Mouse (Mus musculus): ENCODE measurements at regions not wholly inside any gene's neighbourhood (a gene's known extent, or its start where the extent isn't known, plus 50 kb on each side); places are given as distances from the start of the nearest gene placed in this dataset.

DNA sequence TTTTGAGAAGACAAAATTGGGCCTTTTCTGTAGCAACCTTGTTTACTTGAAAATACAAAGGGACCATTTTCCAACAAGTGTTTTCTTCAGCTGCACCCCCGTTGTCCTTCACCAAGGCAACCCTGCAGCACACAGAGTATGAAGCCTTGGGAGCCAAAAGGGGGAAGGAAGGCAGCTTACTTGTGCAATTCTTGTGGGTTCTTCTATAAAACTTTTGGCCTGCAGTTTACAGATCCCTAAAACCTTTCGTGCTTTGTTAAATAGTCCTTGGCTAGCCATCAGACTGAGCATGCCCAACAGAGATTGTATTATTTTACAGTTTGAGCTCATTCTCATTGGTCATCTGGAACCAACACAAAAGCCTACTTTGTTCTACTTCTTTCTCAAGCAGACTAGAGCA is 140.6 kb upstream of the H2al1a start:
- no peak for DNase-seq (ENCODE audit: low read depth, low spot score)

GRCm38 (mm10) chrX:11170416-11170815 is 128.6 kb upstream of the H2al1a start:
- DNase-seq (ENCODE audit: low read depth, low spot score) = no peak

- no peak for DNase-seq (ENCODE audit: low read depth, low spot score)
These were observed 118.8 kb upstream of the H2al1a start for GRCm38 (mm10) chrX:11180194-11180816.

DNA sequence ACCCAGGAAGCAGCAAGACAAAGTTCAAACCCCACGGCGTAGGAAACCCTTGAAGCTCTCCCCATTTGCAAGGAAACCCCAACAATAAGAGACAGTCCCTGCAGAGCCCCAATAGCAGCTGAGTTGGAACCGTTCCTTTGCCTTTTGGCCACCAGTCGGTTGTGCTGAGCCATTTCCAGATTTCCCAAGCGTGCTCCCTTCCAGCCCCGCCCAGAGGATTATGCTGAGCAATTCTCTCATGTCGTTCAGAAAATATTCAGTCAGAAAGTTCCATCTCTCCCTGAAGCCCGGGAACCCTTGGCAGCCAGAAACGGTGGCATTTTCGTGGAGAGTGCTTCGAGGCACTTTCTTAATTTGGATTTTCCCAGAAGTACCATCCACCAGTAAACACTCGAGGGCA is 117.2 kb upstream of the H2al1a start:
- no peak for DNase-seq (ENCODE audit: low read depth, low spot score)

DNA sequence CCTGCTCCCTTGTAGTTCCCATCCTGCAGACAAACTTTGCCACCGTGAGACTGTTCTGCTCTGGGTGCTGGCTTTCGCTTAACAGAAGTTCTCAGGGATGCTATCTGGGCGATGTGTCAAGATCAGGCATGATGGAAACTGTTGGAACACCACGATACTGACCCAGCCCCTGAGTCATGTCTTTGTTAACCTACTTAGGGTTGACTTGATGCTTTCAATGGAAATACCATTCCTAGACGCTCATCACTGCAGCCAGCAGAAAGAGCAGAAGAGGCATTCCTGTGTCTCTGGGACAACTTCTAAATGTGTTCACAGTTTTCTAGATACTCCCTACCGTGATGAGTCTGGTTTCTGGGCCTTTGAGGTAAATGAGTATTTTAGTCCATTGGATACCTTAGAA is 108.2 kb upstream of the H2al1a start:
- no peak for DNase-seq (ENCODE audit: low read depth, low spot score)

- no peak for DNase-seq (ENCODE audit: low read depth, low spot score)
These were observed 94.9 kb upstream of the H2al1a start for GRCm38 (mm10) chrX:11204135-11204534.

DNA sequence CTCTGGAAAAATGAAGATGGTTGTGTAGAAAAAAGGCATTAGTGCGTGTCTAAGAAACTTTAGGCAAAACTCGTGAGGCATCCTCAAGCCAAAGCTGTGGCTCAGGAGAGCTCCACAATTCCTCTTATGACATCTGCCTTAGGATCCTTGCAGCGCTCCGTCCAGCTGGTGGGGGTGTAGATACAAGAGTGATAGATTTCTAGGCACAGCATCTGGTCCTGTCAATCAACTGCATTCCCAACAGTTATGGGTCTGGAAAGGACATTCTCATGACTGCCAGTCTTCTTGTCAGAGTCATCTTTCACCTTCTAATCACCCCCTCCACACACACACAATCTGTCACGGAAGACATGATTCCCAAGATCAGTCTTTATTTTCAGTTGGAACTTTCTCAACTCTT is 89.2 kb upstream of the H2al1a start:
- no peak for DNase-seq (ENCODE audit: low read depth, low spot score)

- no peak for DNase-seq (ENCODE audit: low read depth, low spot score)
These were observed 86.2 kb upstream of the H2al1a start for GRCm38 (mm10) chrX:11212811-11213210.

DNA sequence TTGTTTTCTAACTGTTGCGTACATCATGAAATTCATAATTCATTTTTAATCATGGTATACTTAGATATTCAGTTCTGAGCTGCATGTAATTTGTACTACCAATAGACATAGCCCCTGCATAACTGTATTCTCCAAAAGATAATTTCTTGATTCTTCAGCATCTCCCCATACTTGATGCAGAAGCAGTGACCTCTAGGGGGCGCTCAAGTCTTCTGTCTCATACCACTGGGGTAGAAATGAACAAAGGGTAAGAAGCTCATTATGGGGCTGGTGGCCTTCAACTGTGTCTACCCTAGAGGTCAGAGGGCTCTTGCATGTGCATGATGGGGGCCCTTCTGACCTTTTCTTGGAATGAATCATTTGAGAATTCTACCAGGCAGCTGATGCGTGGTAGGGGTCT is 85.6 kb upstream of the H2al1a start:
- DNase-seq (ENCODE audit: low read depth, low spot score) = no peak

DNA sequence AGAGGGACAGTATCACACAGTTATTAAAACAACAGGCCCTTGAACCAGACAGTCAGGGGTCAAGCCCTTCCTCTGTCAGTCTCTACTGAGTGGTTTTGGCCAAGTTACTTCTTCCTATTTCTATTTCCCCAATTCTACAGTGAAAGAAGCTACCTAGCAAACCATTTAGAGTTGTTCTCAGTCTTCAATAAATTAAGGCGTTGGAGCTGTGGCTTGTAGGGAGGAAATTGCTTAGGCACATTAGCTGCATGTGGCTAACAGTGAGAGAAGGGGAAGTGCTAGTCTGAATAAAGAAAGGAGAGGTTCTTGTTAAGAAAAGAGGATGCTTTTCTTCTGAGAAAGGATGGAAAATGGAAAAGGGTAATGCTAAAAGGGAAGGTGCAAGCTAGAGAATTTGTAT is 60.0 kb upstream of the H2al1a start:
- DNase-seq (ENCODE audit: low read depth, low spot score) = no peak

DNA sequence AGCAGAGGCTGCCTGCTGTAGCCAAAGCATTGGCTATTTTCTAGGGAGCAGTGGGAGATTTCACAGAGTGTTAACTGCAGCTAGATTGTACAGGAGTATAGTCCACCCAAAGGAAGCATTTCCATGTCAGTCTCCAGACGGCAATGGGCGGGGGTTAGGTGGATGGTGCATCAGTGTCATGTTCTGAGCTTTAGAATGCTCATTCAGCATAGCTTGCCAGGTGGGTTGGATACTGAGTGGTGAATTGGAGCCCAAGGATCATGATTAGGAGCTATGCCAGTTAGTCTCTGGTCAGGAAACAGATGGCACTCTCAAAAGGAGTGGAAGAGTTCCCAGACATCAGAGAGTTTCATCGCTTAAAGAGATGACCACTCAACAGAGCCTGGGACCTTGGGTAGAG is 53.5 kb upstream of the H2al1a start:
- DNase-seq (ENCODE audit: low read depth, low spot score) = no peak
